Mouse (Mus musculus) thymus, adult 2 months (tissue): Measurements from ENCODE around the gene Rnf115. TPM values are rescaled to one million over a fixed set of nuclear protein-coding genes. Genes with fewer than 3 reads are reported as not detected.

Experiments used
- DNase-seq: peaks from one replicate; pipeline ENCODE4 v3.0.0; 2021
- H3K27ac ChIP-seq: fragments of 200-500 bp; 2 replicates; pipeline ENCODE4 v1.5.1; 2012; ENCODE audit warnings: low read length, control low read depth; ENCODE audit not compliant: control insufficient read depth, insufficient read depth
- H3K27me3 ChIP-seq: fragments of 200-500 bp; 2 replicates; pipeline ENCODE4 v1.6.1; 2012; ENCODE audit warnings: mild to moderate bottlenecking, low read length, moderate library complexity, mixed read lengths; ENCODE audit not compliant: control insufficient read depth, insufficient read depth
- H3K36me3 ChIP-seq: fragments of 200-500 bp; 2 replicates; pipeline ENCODE4 v1.6.1; 2012; ENCODE audit warnings: mild to moderate bottlenecking, low read length, moderate library complexity; ENCODE audit not compliant: control insufficient read depth, insufficient read depth
- H3K4me1 ChIP-seq: fragments of 200-500 bp; replicated peaks from 2 replicates; pipeline ENCODE4 v1.6.1; 2012; ENCODE audit warnings: low read length; ENCODE audit not compliant: control insufficient read depth, insufficient read depth
- H3K4me3 ChIP-seq: fragments of 200-500 bp; 2 replicates; pipeline ENCODE4 v1.5.1; 2012; ENCODE audit warnings: mild to moderate bottlenecking, low read length, control low read depth, moderate library complexity; ENCODE audit not compliant: control insufficient read depth, insufficient read depth
- CTCF ChIP-seq: fragments of 200-500 bp; IDR thresholded peaks from 2 replicates; pipeline ENCODE4 v1.5.1; 2012; ENCODE audit warnings: mild to moderate bottlenecking, control low read depth, low read length, moderate library complexity, borderline replicate concordance; ENCODE audit not compliant: control insufficient read depth, poor library complexity, insufficient read depth; ENCODE audit errors: extremely low read depth
- POLR2A ChIP-seq: fragments of 200-500 bp; IDR thresholded peaks from 2 replicates; pipeline ENCODE4 v1.6.1; 2012; ENCODE audit warnings: mild to moderate bottlenecking, low read length, control low read depth, moderate library complexity; ENCODE audit not compliant: control insufficient read depth, poor library complexity, insufficient read depth; ENCODE audit errors: extremely low read depth
- WGBS: fragments of 180-500 bp; shearing (Covaris S2); methylation state at CpG from one replicate; pipeline ENCODE4 v1.1.7; 2018; 5-methylcytosine and 5-hydroxymethylcytosine counted together
- polyA plus RNA-seq: library from polyadenylated mRNA; depleted of rRNA; stranded (reverse); fragments of >200 nt; gene quantifications from 2 replicates; pipeline ENCODE4 v1.2.3, GENCODE M21; 2012; rRNA removed

Gene Rnf115
- polyA plus RNA-seq = 24.1 and 26.3 TPM in 2 replicates

DNA sequence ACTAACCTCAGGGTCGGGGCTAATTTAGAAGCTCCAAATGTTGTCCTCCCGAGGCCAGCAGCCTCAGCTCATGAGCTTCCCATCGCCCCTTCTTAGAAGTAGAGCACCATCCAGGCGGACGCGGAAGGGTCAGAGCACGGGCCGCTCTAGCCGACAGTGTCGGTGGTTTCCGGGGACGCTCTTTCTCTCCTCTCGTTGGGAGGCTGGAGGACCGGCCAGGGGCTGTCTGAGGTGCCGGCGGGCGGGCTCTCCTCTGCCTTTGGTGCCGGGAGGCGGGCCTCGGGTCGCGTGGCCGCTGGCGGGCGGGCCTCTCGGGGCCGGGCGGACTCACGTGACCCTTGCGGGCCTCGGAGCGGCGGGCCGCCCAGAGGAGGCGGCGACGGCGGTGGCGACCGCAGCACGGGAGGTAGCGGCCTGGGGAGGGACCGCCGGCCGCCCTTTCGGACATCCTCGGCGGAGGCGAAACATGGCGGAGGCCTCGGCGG is at the start of gene Rnf115, which contains the start of gene Polr3c:
TSS of gene Rnf115 (plus strand) at position 322 of the 485 bp plus-strand sequence.
TSS of gene Polr3c (minus strand) at position 286 of the 485 bp plus-strand sequence.
- peak; percentile 79 for TF ChIP-seq POLR2A
- TF ChIP-seq CTCF = peak; percentile 42; the same call in 1 of the 2 replicates
- H3K27ac ChIP-seq = peak within 1 kb of the TSS; percentile 76
- H3K4me3 ChIP-seq = peak within 1 kb of the TSS; percentile 95
- peaks cover under 1% of the 10 kb centered on the region for H3K36me3 ChIP-seq
- peak; percentile 89 for DNase-seq
- peaks cover 2% of the 10 kb centered on the region for H3K4me1 ChIP-seq
- no peaks in the 10 kb centered on the region for H3K27me3 ChIP-seq
- WGBS = under 1% methylated on average over 52 of the region's 52 CpGs

DNA sequence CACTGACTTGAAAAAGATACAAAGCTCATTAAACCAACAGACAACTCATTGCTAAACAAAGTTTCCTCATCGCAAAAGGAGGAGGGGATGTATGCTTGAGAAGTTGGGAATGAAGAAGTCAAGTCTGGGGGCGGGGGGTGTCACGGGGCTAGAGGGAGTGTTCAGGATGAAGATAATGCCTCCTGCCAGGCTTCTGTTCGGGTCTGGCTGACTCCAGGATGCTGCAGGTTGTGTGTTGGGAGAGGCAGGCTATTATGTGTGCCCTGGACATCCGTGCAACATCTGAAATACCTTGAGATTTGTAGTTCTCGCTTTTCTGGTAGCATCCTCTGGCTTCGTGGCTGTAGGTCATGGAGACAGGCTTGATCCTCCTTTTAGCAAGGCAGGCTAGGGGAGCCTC is 49.0 kb upstream of the Rnf115 start:
- no peak for TF ChIP-seq POLR2A
- no peak for TF ChIP-seq CTCF
- WGBS = 86% methylated on average over 7 of the region's 7 CpGs
- H3K27ac ChIP-seq = no peak overlapping the region
- no peak for DNase-seq
- H3K27me3 ChIP-seq = no peaks in the 10 kb centered on the region
- H3K4me1 ChIP-seq = peaks cover 4% of the 10 kb centered on the region
- H3K36me3 ChIP-seq = no peaks in the 10 kb centered on the region
- H3K4me3 ChIP-seq = no peak overlapping the region

DNA sequence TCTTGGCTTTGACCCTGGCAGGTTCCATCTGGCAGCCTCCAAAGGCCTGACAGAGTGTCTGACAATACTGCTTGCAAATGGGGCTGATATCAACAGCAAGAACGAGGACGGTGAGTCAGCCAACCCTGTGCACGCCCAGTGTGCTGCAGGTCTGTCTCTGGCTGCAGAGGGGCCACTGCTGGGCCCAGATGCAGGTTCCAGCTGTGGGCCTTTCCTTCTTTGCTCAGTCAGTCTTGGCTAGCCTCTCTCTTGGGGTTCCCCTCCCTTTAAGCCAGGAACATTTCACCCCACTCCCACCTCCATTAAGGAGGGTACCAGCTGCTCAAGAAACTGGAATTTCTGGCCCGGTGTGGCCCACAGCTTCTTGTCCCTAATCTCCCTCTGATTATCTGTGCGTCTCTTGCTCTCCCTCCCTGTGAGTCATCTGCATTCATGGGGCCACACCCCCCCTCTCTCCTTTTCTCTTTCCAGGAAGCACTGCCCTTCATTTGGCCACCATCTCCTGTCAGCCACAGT is 48.2 kb upstream of the Rnf115 start:
- H3K36me3 ChIP-seq = no peaks in the 10 kb centered on the region
- DNase-seq = no peak
- H3K27ac ChIP-seq = no peak overlapping the region
- peaks cover 4% of the 10 kb centered on the region for H3K4me1 ChIP-seq
- no peaks in the 10 kb centered on the region; the same call in 1 of the 2 replicates for H3K27me3 ChIP-seq
- 79% methylated on average over 5 of the region's 5 CpGs for WGBS
- TF ChIP-seq POLR2A (no peak), CTCF (no peak)
- H3K4me3 ChIP-seq = no peak overlapping the region

- 62% methylated on average over 12 of the region's 12 CpGs for WGBS
- H3K27me3 ChIP-seq = peaks cover 2% of the 10 kb centered on the region; the same call in 1 of the 2 replicates
- TF ChIP-seq POLR2A (no peak), CTCF (no peak)
- H3K4me3 ChIP-seq = no peak overlapping the region
- peaks cover 4% of the 10 kb centered on the region for H3K4me1 ChIP-seq
- no peak for DNase-seq
- no peak overlapping the region for H3K27ac ChIP-seq
- H3K36me3 ChIP-seq = no peaks in the 10 kb centered on the region
These were observed 47.1 kb upstream of the Rnf115 start for GRCm38 (mm10) chr3:96680269-96680956.

GRCm38 (mm10) chr3:96683496-96683895 is 44.0 kb upstream of the Rnf115 start:
- H3K27me3 ChIP-seq = peaks cover 4% of the 10 kb centered on the region; the same call in 1 of the 2 replicates
- 92% methylated on average over 3 of the region's 3 CpGs for WGBS
- no peak overlapping the region for H3K4me3 ChIP-seq
- H3K4me1 ChIP-seq = no peaks in the 10 kb centered on the region
- no peak for DNase-seq
- no peaks in the 10 kb centered on the region for H3K36me3 ChIP-seq
- H3K27ac ChIP-seq = no peak overlapping the region
- no peak for TF ChIP-seq POLR2A
- no peak for TF ChIP-seq CTCF

DNA sequence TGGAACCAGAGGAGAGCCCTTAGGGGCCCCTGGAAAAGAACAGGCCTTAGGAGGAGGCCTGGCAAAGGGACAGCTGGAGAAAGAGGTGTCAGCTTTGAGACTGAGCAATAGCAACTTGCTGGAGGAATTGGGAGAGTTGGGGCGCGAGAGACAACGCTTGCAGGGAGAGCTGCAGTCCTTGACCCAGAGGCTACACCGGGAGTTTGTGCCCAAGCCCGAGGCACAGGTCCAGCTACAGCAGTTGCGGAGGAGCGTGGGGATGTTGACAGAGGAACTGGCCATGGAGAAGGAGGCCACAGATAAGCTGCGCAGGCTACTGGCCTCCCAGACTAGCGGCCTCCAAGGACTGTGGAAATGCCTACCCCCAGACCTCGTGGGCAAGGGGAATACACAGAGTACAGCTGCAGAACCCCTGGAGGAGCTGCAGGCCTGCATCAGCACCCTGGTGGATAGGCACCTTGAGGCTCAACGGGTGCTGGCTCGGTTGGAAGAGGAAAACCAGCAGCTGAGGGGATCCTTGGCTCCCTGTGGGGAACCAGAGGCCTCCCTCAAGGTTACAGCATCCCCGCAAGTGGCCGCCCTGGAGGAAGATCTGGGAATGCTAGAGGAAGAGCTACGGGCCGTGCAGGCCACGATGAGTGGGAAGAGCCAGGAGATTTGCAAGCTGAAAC is 43.2 kb upstream of the Rnf115 start:
- Histone ChIP-seq H3K27ac (no peak overlapping the region), H3K4me1 (no peaks in the 10 kb centered on the region), H3K36me3 (no peaks in the 10 kb centered on the region), H3K27me3 (peaks cover 4% of the 10 kb centered on the region; the same call in 1 of the 2 replicates), H3K4me3 (no peak overlapping the region)
- WGBS = 72% methylated on average over 17 of the region's 17 CpGs
- TF ChIP-seq CTCF (no peak), POLR2A (no peak)
- no peak for DNase-seq
